Mouse (Mus musculus): ENCODE measurements around the gene Snrpa. TPM values are rescaled to one million over a fixed set of nuclear protein-coding genes. Genes with fewer than 3 reads are reported as not detected.

Gene Snrpa
- polyA plus RNA-seq, 1 experiment from 2014 or later: 82.7 TPM

- Histone ChIP-seq H3K9me3 (ENCODE audit: control insufficient read depth, low read length) (no peaks in the 10 kb centered on the region), H3K27ac (replicated peaks) (no peak overlapping the region), H3K4me1 (replicated peaks; ENCODE audit: control insufficient read depth, insufficient read depth) (peaks cover 2% of the 10 kb centered on the region; the same call in 1 of the 2 replicates), H3K27me3 (ENCODE audit: control insufficient read depth, insufficient read depth, low read length) (no peaks in the 10 kb centered on the region), H3K9ac (ENCODE audit: low read length) (no peak overlapping the region), H3K4me3 (ENCODE audit: low read depth, low read length) (no peak overlapping the region), H3K36me3 (ENCODE audit: control insufficient read depth, insufficient read depth, low read length) (peaks cover 18% of the 10 kb centered on the region), H3K4me2 (replicated peaks; ENCODE audit: low read depth) (no peak overlapping the region)
- ATAC-seq (ENCODE audit: low FRiP score, low TSS enrichment) (peak; percentile 18; the same call in 1 of the 2 replicates), DNase-seq (ENCODE audit: low spot score) (peak; percentile 48)
- 75% methylated on average over 4 of the region's 4 CpGs for WGBS
- no peak for TF ChIP-seq EP300 (optimal IDR thresholded peaks at IDR 0.05)
- no peak for TF ChIP-seq CTCF (IDR thresholded peaks at IDR 0.05; ENCODE audit: low read depth)
Measured at GRCm38 (mm10) chr7:27161744-27162143, 34.3 kb downstream of the Snrpa start.

GRCm38 (mm10) chr7:27160921-27161320, 35.1 kb downstream of the Snrpa start:
- ATAC-seq (ENCODE audit: low FRiP score, low TSS enrichment) (no peak), DNase-seq (ENCODE audit: low spot score) (no peak)
- TF ChIP-seq CTCF (IDR thresholded peaks at IDR 0.05; ENCODE audit: low read depth) (no peak), EP300 (optimal IDR thresholded peaks at IDR 0.05) (no peak)
- Histone ChIP-seq H3K9ac (ENCODE audit: low read length) (no peak overlapping the region), H3K27me3 (ENCODE audit: control insufficient read depth, insufficient read depth, low read length) (no peaks in the 10 kb centered on the region), H3K36me3 (ENCODE audit: control insufficient read depth, insufficient read depth, low read length) (peaks cover 18% of the 10 kb centered on the region), H3K9me3 (ENCODE audit: control insufficient read depth, low read length) (no peaks in the 10 kb centered on the region), H3K27ac (replicated peaks) (no peak overlapping the region), H3K4me2 (replicated peaks; ENCODE audit: low read depth) (no peak overlapping the region), H3K4me3 (ENCODE audit: low read depth, low read length) (no peak overlapping the region), H3K4me1 (replicated peaks; ENCODE audit: control insufficient read depth, insufficient read depth) (peaks cover 2% of the 10 kb centered on the region; the same call in 1 of the 2 replicates)
- WGBS: 84% methylated on average over 3 of the region's 3 CpGs

- ATAC-seq (ENCODE audit: low FRiP score, low TSS enrichment): peak; percentile 88
- DNase-seq (ENCODE audit: low spot score): peak; percentile 83
- Histone ChIP-seq H3K9ac (ENCODE audit: low read length) (no peak overlapping the region), H3K9me3 (ENCODE audit: control insufficient read depth, low read length) (no peaks in the 10 kb centered on the region), H3K36me3 (ENCODE audit: control insufficient read depth, insufficient read depth, low read length) (peaks cover 15% of the 10 kb centered on the region), H3K4me2 (replicated peaks; ENCODE audit: low read depth) (no peak overlapping the region), H3K27ac (replicated peaks) (no peak overlapping the region), H3K4me3 (ENCODE audit: low read depth, low read length) (no peak overlapping the region), H3K27me3 (ENCODE audit: control insufficient read depth, insufficient read depth, low read length) (no peaks in the 10 kb centered on the region), H3K4me1 (replicated peaks; ENCODE audit: control insufficient read depth, insufficient read depth) (peaks cover 2% of the 10 kb centered on the region; the same call in 1 of the 2 replicates)
- WGBS: 13% methylated on average over 8 of the region's 8 CpGs
- no peak for TF ChIP-seq EP300 (optimal IDR thresholded peaks at IDR 0.05)
- TF ChIP-seq CTCF (IDR thresholded peaks at IDR 0.05; ENCODE audit: low read depth): peak; percentile 94
Measured at GRCm38 (mm10) chr7:27159882-27160281, 36.2 kb downstream of the Snrpa start.

- no peak for ATAC-seq (ENCODE audit: low FRiP score, low TSS enrichment)
Measured at GRCm38 (mm10) chr7:27159256-27159655, 36.8 kb downstream of the Snrpa start.

GRCm38 (mm10) chr7:27158171-27158570, 37.9 kb downstream of the Snrpa start:
- 96% methylated on average over 9 of the region's 9 CpGs for WGBS
- DNase-seq (ENCODE audit: low spot score) (no peak), ATAC-seq (ENCODE audit: low FRiP score, low TSS enrichment) (no peak)
- H3K36me3 ChIP-seq (ENCODE audit: control insufficient read depth, insufficient read depth, low read length): peaks cover 13% of the 10 kb centered on the region
- H3K4me1 ChIP-seq (replicated peaks; ENCODE audit: control insufficient read depth, insufficient read depth): 0 out of 2 replicates have a peak, but pooled peaks cover 2% of the 10 kb centered on the region
- H3K27ac ChIP-seq (replicated peaks): no peak overlapping the region
- no peak overlapping the region for H3K4me3 ChIP-seq (ENCODE audit: low read depth, low read length)
- H3K9ac ChIP-seq (ENCODE audit: low read length): no peak overlapping the region
- no peak for TF ChIP-seq CTCF (IDR thresholded peaks at IDR 0.05; ENCODE audit: low read depth)
- TF ChIP-seq EP300 (optimal IDR thresholded peaks at IDR 0.05): no peak
- H3K27me3 ChIP-seq (ENCODE audit: control insufficient read depth, insufficient read depth, low read length): no peaks in the 10 kb centered on the region
- H3K9me3 ChIP-seq (ENCODE audit: control insufficient read depth, low read length): no peaks in the 10 kb centered on the region
- H3K4me2 ChIP-seq (replicated peaks; ENCODE audit: low read depth): no peak overlapping the region

More at GRCm38 (mm10) chr7:27159256-27159655, 36.8 kb downstream of the Snrpa start:
- Histone ChIP-seq H3K27ac (replicated peaks) (no peak overlapping the region), H3K4me2 (replicated peaks; ENCODE audit: low read depth) (no peak overlapping the region), H3K9me3 (ENCODE audit: control insufficient read depth, low read length) (no peaks in the 10 kb centered on the region), H3K4me3 (ENCODE audit: low read depth, low read length) (no peak overlapping the region), H3K4me1 (replicated peaks; ENCODE audit: control insufficient read depth, insufficient read depth) (0 out of 2 replicates have a peak, but pooled peaks cover 2% of the 10 kb centered on the region), H3K9ac (ENCODE audit: low read length) (no peak overlapping the region), H3K27me3 (ENCODE audit: control insufficient read depth, insufficient read depth, low read length) (no peaks in the 10 kb centered on the region), H3K36me3 (ENCODE audit: control insufficient read depth, insufficient read depth, low read length) (peaks cover 15% of the 10 kb centered on the region)
- DNase-seq (ENCODE audit: low spot score): no peak
- 97% methylated on average over 6 of the region's 6 CpGs for WGBS
- no peak for TF ChIP-seq EP300 (optimal IDR thresholded peaks at IDR 0.05)

GRCm38 (mm10) chr7:27156005-27156404, 40.1 kb downstream of the Snrpa start:
- no peak overlapping the region for H3K9ac ChIP-seq (ENCODE audit: low read length)
- H3K4me3 ChIP-seq (ENCODE audit: low read depth, low read length): no peak overlapping the region
- 80% methylated on average over 13 of the region's 13 CpGs for WGBS
- ATAC-seq (ENCODE audit: low FRiP score, low TSS enrichment) (no peak), DNase-seq (ENCODE audit: low spot score) (no peak)
- peaks cover 13% of the 10 kb centered on the region for H3K36me3 ChIP-seq (ENCODE audit: control insufficient read depth, insufficient read depth, low read length)
- H3K9me3 ChIP-seq (ENCODE audit: control insufficient read depth, low read length): no peaks in the 10 kb centered on the region
- H3K27ac ChIP-seq (replicated peaks): no peak overlapping the region
- H3K4me2 ChIP-seq (replicated peaks; ENCODE audit: low read depth): no peak overlapping the region
- no peaks in the 10 kb centered on the region for H3K27me3 ChIP-seq (ENCODE audit: control insufficient read depth, insufficient read depth, low read length)
- H3K4me1 ChIP-seq (replicated peaks; ENCODE audit: control insufficient read depth, insufficient read depth): 0 out of 2 replicates have a peak, but pooled peaks cover 2% of the 10 kb centered on the region
- TF ChIP-seq CTCF (IDR thresholded peaks at IDR 0.05; ENCODE audit: low read depth) (no peak), EP300 (optimal IDR thresholded peaks at IDR 0.05) (no peak)
